Mouse (Mus musculus) small intestine, adult 2 months (tissue): ENCODE results near the gene Arid2. TPM values are rescaled to one million over a fixed set of nuclear protein-coding genes. Genes with fewer than 3 reads are reported as not detected.

Experiments used
- H3K27ac ChIP-seq: fragments of 200-500 bp; 2 replicates; pipeline ENCODE4 v1.5.1; 2012; ENCODE audit warnings: low read depth, low read length, control low read depth, inconsistent platforms; ENCODE audit not compliant: insufficient read depth
- H3K27me3 ChIP-seq: fragments of 200-500 bp; 2 replicates; pipeline ENCODE4 v1.6.1; 2012; ENCODE audit warnings: mild to moderate bottlenecking, moderate library complexity, low read length, inconsistent platforms; ENCODE audit not compliant: control insufficient read depth, insufficient read depth
- H3K36me3 ChIP-seq: fragments of 200-500 bp; 2 replicates; pipeline ENCODE4 v1.6.1; 2012; ENCODE audit warnings: mild to moderate bottlenecking, low read length, control low read depth, inconsistent platforms; ENCODE audit not compliant: control insufficient read depth, insufficient read depth
- H3K4me1 ChIP-seq: fragments of 200-500 bp; 2 replicates; pipeline ENCODE4 v1.6.1; 2012; ENCODE audit warnings: low read length, inconsistent platforms, mixed read lengths; ENCODE audit not compliant: control insufficient read depth, insufficient read depth, insufficient read length
- H3K4me3 ChIP-seq: fragments of 200-500 bp; 2 replicates; pipeline ENCODE4 v1.5.1; 2012; ENCODE audit warnings: low read depth, mild to moderate bottlenecking, control low read depth, inconsistent platforms, low read length, moderate library complexity
- CTCF ChIP-seq: fragments of 200-500 bp; IDR thresholded peaks from 2 replicates; pipeline ENCODE4 v1.5.1; 2012; ENCODE audit warnings: low read depth, mild to moderate bottlenecking, control low read depth, inconsistent platforms, low read length, moderate library complexity, mixed read lengths; ENCODE audit not compliant: insufficient replicate concordance, insufficient read length; ENCODE audit errors: extremely low read depth
- POLR2A ChIP-seq: fragments of 200-500 bp; IDR thresholded peaks from 2 replicates; pipeline ENCODE4 v1.6.1; 2012; ENCODE audit warnings: low read depth, mild to moderate bottlenecking, control low read depth, inconsistent platforms, low read length, moderate library complexity
- WGBS: fragments of 180-500 bp; shearing (Covaris S2); methylation state at CpG from one replicate; pipeline ENCODE4 v1.1.7; 2018; 5-methylcytosine and 5-hydroxymethylcytosine counted together
- polyA plus RNA-seq: library from polyadenylated mRNA; depleted of rRNA; stranded (reverse); fragments of >200 nt; gene quantifications from 2 replicates; pipeline ENCODE4 v1.2.3, GENCODE M21; 2012

Gene Arid2
- polyA plus RNA-seq, 1 experiment: 12.3 TPM

DNA sequence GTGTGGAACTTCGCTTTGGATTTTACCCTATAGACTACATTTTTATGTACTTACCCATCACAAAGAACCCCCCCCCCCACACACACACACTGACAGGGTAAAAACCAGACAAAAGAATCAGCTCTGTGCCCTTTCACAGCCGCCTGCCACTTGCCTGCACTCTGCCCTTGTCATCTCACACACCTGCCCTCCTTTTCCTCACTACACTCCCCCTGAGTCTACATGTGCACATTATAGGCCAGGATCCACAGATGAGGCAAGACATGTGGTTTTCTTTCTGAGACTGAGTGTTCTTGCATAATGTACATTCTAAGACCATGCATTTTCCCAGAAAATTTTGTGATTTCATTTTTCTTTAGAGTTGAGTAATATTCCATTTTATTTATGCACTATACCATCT lies 12.1 kb upstream of the Arid2 start:
- 81% methylated on average over 2 of the region's 2 CpGs for WGBS
- Histone ChIP-seq H3K27me3 (no peaks in the 10 kb centered on the region), H3K36me3 (peaks cover 18% of the 10 kb centered on the region), H3K4me1 (peaks cover 9% of the 10 kb centered on the region), H3K4me3 (no peak overlapping the region), H3K27ac (no peak overlapping the region)
- TF ChIP-seq CTCF (no peak), POLR2A (no peak)

GRCm38 (mm10) chr15:96275810-96276493 lies 11.4 kb upstream of the Arid2 start:
- H3K27ac ChIP-seq: no peak overlapping the region
- H3K4me3 ChIP-seq: no peak overlapping the region
- H3K4me1 ChIP-seq: peaks cover 9% of the 10 kb centered on the region
- no peaks in the 10 kb centered on the region for H3K27me3 ChIP-seq
- TF ChIP-seq CTCF (no peak), POLR2A (no peak)
- 78% methylated on average over 9 of the region's 9 CpGs for whole genome bisulfite sequencing
- peaks cover 20% of the 10 kb centered on the region for H3K36me3 ChIP-seq

DNA sequence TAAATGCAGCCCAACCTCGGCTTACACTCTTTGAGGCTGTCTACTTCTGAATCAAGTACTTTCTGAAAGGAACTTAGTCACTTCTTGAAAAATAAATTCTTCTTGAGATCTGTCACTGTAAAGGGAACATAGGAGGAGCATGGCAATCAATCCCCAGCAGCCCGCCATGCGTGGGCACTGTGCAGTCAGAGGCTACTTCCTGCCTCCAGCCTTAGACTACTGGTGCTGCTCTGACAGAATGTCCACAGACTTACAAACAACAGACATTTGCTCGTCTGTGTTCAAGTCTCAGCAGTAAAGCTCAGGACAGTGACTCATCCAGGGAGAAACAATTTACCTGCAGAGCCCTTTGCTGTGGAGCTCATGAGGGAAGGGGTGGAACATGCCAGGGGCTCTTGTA lies 10.3 kb upstream of the Arid2 start:
- Histone ChIP-seq H3K27me3 (no peaks in the 10 kb centered on the region), H3K27ac (no peak overlapping the region), H3K4me1 (peaks cover 15% of the 10 kb centered on the region), H3K4me3 (no peak overlapping the region), H3K36me3 (peaks cover 20% of the 10 kb centered on the region)
- TF ChIP-seq POLR2A (no peak), CTCF (no peak)
- WGBS: 64% methylated on average over 4 of the region's 4 CpGs

- Histone ChIP-seq H3K36me3 (peaks cover 11% of the 10 kb centered on the region; the same call in 1 of the 2 replicates), H3K4me1 (peaks cover 15% of the 10 kb centered on the region), H3K27me3 (no peaks in the 10 kb centered on the region), H3K4me3 (no peak overlapping the region), H3K27ac (no peak overlapping the region)
- TF ChIP-seq POLR2A (no peak), CTCF (no peak)
- WGBS: 77% methylated on average over 5 of the region's 5 CpGs
Observed at GRCm38 (mm10) chr15:96281236-96281635, 6.1 kb upstream of the Arid2 start.

DNA sequence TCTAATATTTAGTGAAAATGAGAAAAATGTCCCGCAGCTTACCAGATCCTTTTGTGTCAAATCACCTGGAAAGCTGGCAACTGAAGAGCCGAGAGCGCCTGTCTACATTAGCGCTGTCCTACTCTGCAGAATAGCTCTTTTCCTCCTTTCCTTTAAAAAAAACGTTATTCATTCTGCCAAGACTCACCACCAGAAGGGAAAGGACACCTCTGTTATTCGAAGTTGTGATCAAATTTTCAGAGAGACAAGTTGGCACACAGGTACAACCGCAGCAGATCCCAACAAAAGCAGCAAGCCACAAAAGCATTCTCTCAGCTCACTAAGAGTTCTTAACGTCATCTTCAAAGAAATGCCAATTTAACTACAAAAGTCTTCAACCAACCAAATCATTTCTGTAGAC lies 4.2 kb upstream of the Arid2 start:
- TF ChIP-seq CTCF: no peak
- TF ChIP-seq POLR2A: no peak
- Histone ChIP-seq H3K27me3 (no peaks in the 10 kb centered on the region), H3K4me3 (no peak overlapping the region), H3K4me1 (peaks cover 15% of the 10 kb centered on the region), H3K36me3 (peaks cover 7% of the 10 kb centered on the region; the same call in 1 of the 2 replicates), H3K27ac (no peak overlapping the region)
- WGBS: 57% methylated on average over 8 of the region's 8 CpGs

- Histone ChIP-seq H3K4me1 (peaks cover 15% of the 10 kb centered on the region), H3K36me3 (0 out of 2 replicates have a peak, but pooled peaks cover 4% of the 10 kb centered on the region), H3K4me3 (peak overlapping the region; percentile 60), H3K27ac (peak overlapping the region; percentile 97), H3K27me3 (no peaks in the 10 kb centered on the region)
- WGBS: 1% methylated on average over 11 of the region's 11 CpGs
- TF ChIP-seq CTCF: no peak
- TF ChIP-seq POLR2A: peak; percentile 47; the same call in 1 of the 2 replicates
Observed at GRCm38 (mm10) chr15:96283920-96284431, 3.3 kb upstream of the Arid2 start.

- peak overlapping the region; percentile 97 for H3K27ac ChIP-seq
- H3K4me1 ChIP-seq: peaks cover 13% of the 10 kb centered on the region
- 0 out of 2 replicates have a peak, but pooled peaks cover 4% of the 10 kb centered on the region for H3K36me3 ChIP-seq
- WGBS: under 1% methylated on average over 67 of the region's 67 CpGs
- no peak for TF ChIP-seq CTCF
- no peak; the same call in 1 of the 2 replicates for TF ChIP-seq POLR2A
- peak overlapping the region; percentile 100 for H3K4me3 ChIP-seq
- no peaks in the 10 kb centered on the region for H3K27me3 ChIP-seq
Observed at GRCm38 (mm10) chr15:96284711-96285322, 2.5 kb upstream of the Arid2 start.
